Mouse (Mus musculus) gastrocnemius, adult 2 months (tissue): ENCODE data around the gene Camk1d. TPM values are rescaled to one million over a fixed set of nuclear protein-coding genes. Genes with fewer than 3 reads are reported as not detected.

Experiments
- DNase-seq: peaks from one replicate; pipeline ENCODE4 v3.0.0; 2022
- H3K27ac ChIP-seq: fragments of 200-600 bp; 2 replicates; pipeline ENCODE4 v1.8.1; 2022; ENCODE audit warnings: mild to moderate bottlenecking
- H3K4me3 ChIP-seq: fragments of 200-600 bp; 2 replicates; pipeline ENCODE4 v1.8.1; 2022; ENCODE audit warnings: mild to moderate bottlenecking, moderate library complexity
- CTCF ChIP-seq: fragments of 200-600 bp; IDR thresholded peaks from 2 replicates; pipeline ENCODE4 v1.8.1; 2022; ENCODE audit warnings: antibody characterized with exemption, mild to moderate bottlenecking, moderate library complexity
- intact Hi-C: fragments of 180-260 bp; cut with DNase I; formaldehyde crosslinking; loops from one replicate; pipeline ENCODE4 v1.15.1; 2025
- total RNA-seq, 2 experiments: library from RNA; stranded (reverse); gene quantifications; 2 replicates each; pipeline ENCODE4 v1.2.3; 2021

Camk1d gene
- total RNA-seq, 2 experiments from 2014 or later: 1.6 TPM

DNA sequence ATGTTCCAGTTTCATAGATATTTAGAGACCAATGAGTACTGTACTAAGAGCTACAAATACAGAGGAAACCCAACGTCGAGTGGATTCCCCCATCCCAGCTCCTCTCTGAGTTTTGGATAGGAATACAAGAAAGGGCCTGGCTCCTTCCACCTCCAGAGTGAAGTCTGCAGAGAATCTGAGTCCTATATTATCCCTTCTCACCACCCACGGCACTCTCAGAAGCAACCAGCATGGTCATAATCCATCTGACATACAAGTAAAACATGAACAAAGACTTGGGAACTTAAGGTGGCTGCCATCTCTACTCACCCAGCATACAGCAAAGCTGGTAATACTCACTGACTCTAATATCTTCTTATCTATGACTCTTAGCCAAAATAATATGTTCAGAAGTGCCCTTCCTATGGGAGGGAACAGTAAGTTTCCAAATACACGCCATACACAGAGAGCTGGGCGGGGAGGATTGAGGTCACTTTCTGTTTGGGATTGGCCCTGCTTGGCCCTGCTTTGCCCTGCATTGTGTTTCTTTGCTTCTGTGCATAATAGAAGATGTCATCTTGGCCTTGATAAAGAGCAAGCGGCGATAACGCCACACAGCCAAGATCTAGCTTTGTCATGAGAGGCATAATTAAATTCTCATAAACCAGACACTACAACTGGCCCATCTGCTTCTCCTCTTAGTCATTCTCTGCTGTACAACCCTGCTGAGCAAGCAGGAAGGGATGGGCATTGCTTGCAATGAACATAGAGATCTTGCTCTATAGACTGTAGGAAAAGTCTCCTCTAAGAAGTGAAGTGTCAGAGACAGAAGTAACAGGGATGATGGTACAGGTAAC is 118.7 kb downstream of the Camk1d start:
- intact Hi-C loops: no loop called here
- H3K27ac ChIP-seq: no peak overlapping the region
- no peak for DNase-seq
- no peak for TF ChIP-seq CTCF
- no peak overlapping the region for H3K4me3 ChIP-seq

DNA sequence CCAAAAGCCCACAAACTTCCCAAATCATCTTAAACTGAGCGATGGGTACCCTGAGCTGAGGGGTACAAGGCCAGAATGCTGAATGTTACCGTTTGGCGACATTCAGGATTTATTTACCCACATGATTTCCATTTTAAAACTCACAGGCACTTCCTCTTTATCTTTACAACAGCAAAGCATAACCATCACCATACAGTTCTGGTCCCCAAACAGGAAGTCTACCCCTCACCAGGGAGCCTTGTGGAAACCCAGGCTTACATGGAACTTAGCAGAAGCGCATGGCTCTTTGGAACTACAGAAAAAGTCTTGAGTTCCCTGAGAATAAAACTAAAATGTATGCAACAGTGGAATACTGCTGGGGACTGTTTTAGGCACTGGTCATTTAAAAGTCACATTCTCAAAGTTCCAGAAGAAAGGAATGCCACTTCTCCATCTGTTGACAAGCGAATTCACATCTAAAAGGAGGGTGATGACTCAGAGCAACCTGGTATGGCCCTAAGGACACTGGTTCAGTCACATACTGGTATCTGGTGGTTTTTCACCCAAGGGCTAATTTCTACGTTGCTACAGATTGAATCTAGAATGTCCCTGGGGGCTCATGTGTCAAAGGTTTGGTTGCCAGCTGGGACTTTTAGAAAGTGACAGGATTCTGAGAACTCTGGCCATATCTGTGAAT is 121.7 kb downstream of the Camk1d start:
- no peak for TF ChIP-seq CTCF
- DNase-seq: no peak
- no peak overlapping the region for H3K27ac ChIP-seq
- intact Hi-C loops: no loop called here
- H3K4me3 ChIP-seq: no peak overlapping the region

DNA sequence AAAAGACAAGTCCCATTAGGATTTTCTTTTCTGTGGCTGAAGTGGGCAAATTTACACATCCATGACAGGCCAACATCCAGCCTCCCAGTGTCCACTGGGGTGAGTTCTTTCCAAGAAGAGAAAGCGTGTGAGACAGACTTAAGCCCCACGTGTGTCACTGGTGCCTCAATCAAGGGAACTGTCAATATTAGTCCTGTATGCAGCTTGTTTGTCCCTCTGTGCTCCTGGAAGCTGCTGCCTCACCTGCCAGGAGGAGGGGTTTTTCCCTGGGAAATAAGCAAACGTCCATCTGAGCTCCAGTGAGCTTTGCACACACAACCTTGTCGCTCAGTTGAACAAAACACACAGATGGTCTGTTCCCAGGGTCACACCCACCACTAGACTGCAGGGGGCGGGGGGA is 124.2 kb downstream of the Camk1d start:
- TF ChIP-seq CTCF: no peak
- Histone ChIP-seq H3K27ac (no peak overlapping the region), H3K4me3 (no peak overlapping the region)
- intact Hi-C loops: no loop called here
- DNase-seq: no peak

DNA sequence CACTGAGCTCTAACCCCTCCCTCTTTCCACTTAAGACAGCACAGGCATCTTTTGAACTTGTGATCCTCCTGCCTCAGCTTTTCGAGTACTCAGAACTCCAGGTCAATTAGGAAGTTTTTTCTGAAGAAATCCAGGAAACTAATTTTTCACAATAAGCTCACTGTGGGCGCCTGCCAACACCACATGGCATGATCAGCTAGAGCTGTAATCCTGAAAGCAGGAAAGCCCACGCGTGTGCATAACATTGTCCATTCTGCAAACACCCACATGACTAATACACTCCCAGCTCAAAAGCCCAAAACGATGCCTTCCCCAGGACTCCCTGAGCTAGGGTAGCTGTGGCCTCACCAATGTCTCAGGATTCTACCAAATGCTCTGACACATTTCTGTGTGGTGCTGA is 125.2 kb downstream of the Camk1d start:
- DNase-seq: no peak
- Histone ChIP-seq H3K27ac (no peak overlapping the region), H3K4me3 (no peak overlapping the region)
- no peak for TF ChIP-seq CTCF
- intact Hi-C loops: no loop called here

DNA sequence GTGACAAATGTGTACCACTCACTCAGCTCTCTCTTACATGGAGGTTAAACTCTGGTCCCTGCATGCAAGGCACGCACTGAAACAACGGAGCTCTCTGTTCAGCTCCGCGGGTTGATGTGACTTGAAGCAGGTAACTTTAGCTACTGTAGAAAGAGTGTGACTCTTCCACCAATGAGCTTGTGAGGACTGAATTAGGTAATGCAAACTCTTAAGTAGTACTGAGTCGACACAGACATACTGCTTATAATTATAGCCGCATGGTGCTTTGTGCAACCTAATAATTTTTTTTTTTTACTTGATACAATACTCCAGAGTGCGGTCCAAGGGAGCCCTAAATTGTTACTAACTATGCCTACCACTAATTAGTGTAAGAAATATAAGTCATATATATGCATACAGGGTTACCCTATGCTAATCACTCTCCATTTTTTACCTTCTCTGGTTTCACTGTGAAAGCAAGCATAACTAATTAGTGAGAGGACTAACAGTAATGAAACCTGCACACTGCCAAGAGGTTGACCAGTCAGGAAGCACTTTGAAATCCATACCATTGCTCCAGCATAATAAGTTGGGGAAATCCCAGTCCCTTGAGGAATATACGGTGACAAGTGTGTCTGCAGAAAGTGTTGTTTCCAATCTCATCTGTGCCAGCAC is 125.9 kb downstream of the Camk1d start:
- Histone ChIP-seq H3K4me3 (no peak overlapping the region), H3K27ac (no peak overlapping the region)
- no peak for DNase-seq
- no peak for TF ChIP-seq CTCF
- intact Hi-C loops: no loop called here

DNA sequence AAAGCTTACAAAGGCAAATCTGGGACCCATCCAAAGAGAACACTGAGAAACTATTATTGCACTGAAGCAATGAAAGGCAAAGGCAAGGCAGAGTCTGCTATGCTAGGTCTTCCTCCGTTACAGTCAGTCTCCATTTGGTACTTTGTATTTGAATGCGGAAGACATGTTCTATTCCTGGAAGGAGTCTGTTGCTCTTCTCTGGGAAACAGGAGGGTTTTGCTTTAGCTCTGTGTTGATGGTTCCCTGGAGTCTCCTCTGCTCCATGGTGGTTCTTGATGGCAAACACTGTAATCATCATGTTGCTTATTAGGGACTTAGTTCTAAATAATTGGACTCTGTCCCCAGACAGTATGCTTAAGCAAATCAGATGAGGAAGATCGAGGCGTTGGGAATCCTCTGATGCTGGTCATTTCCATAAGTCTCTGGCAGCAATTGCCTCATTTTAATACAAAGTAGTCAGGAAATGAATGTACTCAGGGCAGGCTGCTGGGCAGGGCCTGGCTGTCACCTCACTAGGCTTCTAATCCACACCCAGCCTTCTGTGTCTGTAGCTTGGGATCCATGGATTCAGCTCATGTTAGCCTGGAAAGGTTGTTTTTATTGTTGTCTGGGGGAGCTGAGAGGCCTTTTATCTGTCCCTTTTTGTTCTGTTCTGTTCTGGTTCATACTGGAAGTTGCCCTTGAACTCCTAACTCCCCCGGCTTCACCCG is 129.8 kb downstream of the Camk1d start:
- no peak overlapping the region for H3K4me3 ChIP-seq
- no peak for DNase-seq

DNA sequence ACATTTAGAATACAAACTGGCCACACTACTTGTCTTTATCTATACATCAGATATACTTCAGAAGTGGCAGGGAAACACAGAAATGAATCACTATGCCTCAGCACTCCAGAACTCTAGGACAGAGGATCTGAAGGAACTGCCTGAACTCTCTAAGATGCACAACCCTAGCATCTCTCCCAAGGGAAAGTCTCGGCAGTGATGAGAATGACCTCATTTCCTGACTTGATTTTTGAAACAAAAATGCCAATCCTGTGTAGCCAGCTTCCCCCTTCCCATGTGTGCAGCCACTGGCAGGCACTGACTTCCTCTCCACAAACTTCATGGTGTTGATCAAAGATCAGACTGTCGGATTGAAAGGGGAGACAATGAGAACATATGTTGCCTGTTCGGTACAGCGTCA is 134.9 kb downstream of the Camk1d start:
- intact Hi-C loops: no loop called here
- Histone ChIP-seq H3K27ac (no peak overlapping the region), H3K4me3 (no peak overlapping the region)
- no peak for DNase-seq
- TF ChIP-seq CTCF: no peak

More for the DNA sequence above, 129.8 kb downstream of the Camk1d start:
- intact Hi-C loops: no loop called here
- TF ChIP-seq CTCF: no peak
- H3K27ac ChIP-seq: no peak overlapping the region

DNA sequence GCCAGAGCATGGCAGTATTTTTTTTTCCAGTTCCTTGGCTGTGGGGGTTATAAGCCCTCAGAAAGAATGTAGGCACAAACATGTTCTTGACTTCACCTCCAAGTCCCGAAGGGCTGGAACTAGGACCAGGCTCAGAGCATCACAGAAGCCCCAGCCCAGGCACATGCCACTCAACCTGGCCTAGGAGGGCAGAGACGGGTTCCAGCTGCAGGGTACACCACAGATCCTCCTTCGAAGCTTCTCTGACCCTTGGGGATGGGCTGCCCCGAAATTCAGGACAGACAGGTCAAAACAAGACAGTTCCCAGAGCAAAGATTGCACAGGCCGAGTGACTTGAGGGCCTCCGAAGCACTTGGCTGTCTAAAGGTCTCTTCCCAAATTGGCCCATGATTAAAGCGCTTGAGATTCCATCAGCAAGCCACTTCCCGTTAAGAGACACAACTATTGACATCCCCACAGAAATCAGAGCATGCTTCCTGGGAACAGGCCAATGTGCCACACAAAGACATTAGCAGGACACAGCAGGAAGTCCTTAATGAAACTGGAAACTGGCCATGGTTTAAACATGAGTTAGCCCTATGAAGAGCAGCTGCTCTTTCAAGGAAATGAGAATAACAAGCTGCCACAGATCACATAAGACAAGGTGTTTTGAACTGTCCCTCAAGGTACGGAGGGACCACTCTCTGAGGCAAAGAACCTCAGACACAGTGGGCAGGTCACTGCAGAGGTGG is 136.8 kb downstream of the Camk1d start:
- no peak overlapping the region for H3K27ac ChIP-seq
- no peak for TF ChIP-seq CTCF
- no peak for DNase-seq
- no peak overlapping the region for H3K4me3 ChIP-seq
- intact Hi-C loops: no loop called here

DNA sequence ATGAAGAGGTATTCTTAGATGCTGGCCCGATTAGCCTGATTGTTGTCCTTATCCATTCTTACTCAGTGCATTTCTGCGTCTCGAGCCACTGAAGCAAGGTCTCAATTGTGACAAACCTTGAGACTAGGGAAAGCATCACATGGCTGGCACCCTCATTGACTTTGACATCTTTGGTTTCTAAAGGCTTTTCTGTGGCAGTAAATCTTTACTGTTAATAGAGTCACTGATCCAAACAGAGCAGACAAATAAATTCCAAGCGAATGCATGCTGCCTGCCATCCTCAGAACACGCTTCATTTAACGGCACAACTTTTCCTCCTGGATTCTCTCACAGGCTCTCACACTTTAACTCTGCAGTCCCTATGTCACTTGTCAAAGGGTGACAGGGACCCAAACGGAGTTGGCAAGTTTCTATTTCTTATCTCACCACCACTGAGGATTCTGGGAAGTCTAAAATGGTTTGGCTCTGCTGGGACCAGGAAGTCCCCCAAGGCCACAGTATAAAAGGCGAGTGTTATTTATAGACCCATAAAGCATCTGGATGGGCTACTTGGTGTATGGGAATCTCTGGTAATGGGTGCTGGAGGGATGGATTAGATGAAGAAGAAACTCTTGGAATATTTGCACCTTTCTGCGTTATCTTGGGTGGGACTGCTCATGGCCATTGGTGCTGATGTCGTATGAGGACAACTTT is 141.9 kb downstream of the Camk1d start:
- TF ChIP-seq CTCF: no peak
- H3K27ac ChIP-seq: no peak overlapping the region
- H3K4me3 ChIP-seq: no peak overlapping the region
- intact Hi-C loops: no loop called here
- DNase-seq: no peak

DNA sequence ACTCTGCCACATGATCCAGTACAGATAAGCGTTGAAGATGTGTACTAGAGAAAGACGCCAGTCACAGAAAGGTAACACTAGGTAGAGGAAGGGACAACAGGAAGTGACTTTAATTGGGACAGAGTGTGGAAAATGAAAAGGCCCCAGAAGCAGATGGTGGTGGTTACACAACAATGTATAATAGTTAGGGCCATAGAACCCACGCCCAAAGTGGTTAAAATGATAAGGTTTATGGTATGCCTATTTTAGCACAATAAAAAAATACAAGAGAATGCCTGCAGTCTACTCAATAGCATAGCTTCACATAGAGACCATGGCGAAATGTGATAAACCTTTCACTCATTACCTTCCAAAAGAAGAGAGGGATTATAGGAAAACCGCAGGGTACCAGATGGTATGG is 147.7 kb downstream of the Camk1d start:
- no peak for DNase-seq
- TF ChIP-seq CTCF: no peak
- intact Hi-C loops: no loop called here
- H3K27ac ChIP-seq: no peak overlapping the region
- H3K4me3 ChIP-seq: no peak overlapping the region

DNA sequence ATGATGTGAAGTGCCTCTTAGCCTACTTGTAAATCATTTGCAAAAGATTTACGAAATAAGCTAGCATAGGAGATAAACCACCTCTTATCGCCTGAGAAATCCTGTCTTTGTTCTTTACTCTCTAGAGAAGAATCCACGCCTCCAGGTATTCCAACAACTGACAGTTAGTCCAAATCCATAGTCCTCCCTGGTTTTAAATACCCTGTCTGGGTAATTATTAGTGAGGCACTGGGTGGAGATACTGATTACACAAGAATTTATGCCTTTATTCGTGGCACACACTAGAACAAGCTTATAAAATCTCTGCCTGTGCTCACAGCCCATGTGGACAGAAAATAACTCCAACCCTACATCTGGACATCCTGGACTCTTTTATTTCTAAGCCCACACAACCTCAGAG is 150.6 kb downstream of the Camk1d start:
- no peak for TF ChIP-seq CTCF
- intact Hi-C loops: no loop called here
- no peak overlapping the region for H3K4me3 ChIP-seq

DNA sequence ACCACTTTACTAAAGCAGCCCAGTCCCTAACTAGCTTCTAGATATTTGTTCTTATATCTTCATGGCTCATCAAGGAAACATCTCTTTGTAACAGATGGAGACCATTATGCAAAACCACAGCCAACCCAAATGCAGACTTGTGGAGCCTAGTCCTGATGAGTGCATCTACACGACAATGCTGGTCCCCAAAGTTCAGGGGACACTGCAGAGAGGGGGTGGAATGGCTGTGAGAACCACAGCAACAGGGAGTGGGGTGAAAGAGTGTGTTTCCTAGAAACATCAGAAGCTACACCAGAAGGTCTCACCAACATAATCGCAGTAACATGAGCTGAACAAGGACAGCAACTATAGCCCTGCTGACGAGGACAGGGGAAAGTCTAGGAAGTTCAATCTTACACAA is 152.9 kb downstream of the Camk1d start:
- intact Hi-C loops: no loop called here
- no peak for DNase-seq
- Histone ChIP-seq H3K27ac (no peak overlapping the region), H3K4me3 (no peak overlapping the region)
- TF ChIP-seq CTCF: no peak

More for the DNA sequence above, 150.6 kb downstream of the Camk1d start:
- DNase-seq: no peak
- no peak overlapping the region for H3K27ac ChIP-seq
